Mouse (Mus musculus) ES-Bruce4 (cell line): ENCODE results near the gene Rpl37.

Source experiments
- CTCF ChIP-seq: IDR thresholded peaks from one replicate; pipeline ENCODE4 v1.8.1; 2011; ENCODE audit warnings: low read depth, low read length
- EP300 ChIP-seq: IDR thresholded peaks from 2 replicates; pipeline ENCODE4 v1.6.1; 2011; ENCODE audit warnings: low read depth, low read length; ENCODE audit not compliant: insufficient read depth
- POLR2A ChIP-seq: IDR thresholded peaks from one replicate; pipeline ENCODE4 v1.8.1; 2011; ENCODE audit warnings: low read length; ENCODE audit not compliant: insufficient read depth

- TF ChIP-seq POLR2A: no peak
- no peak for TF ChIP-seq CTCF
- TF ChIP-seq EP300: no peak
Measured at GRCm38 (mm10) chr15:5154621-5155020, 38.2 kb downstream of the Rpl37 start.
